Mouse (Mus musculus): Measurements from ENCODE around the gene Adgrl1. TPM values are rescaled to one million over a fixed set of nuclear protein-coding genes. Genes with fewer than 3 reads are reported as not detected.
"Not testable (repeated sequence)": the region's sequence is repeated elsewhere in the genome, so short reads cannot be mapped to it uniquely, and the experiment has no call there.

Adgrl1 gene
- polyA plus RNA-seq, 1 experiment: 95.4 TPM

GRCm38 (mm10) chr8:83980250-83980649 lies 80.3 kb downstream of the Adgrl1 start:
- H3K4me1 ChIP-seq (ENCODE audit: control insufficient read depth, insufficient read depth, low read length): peaks cover 6% of the 10 kb centered on the region
- no peak for TF ChIP-seq CTCF (IDR thresholded peaks at IDR 0.05; ENCODE audit: borderline replicate concordance, insufficient read depth, low read length)
- no peak for TF ChIP-seq POLR2A (IDR thresholded peaks at IDR 0.05; ENCODE audit: low read depth, low read length)
- no peak overlapping the region for H3K4me3 ChIP-seq (ENCODE audit: insufficient read depth, low read length)
- H3K27ac ChIP-seq (ENCODE audit: insufficient read depth, low read length): no peak overlapping the region

- no peak overlapping the region for H3K4me3 ChIP-seq (ENCODE audit: insufficient read depth, low read length)
These were observed 80.9 kb downstream of the Adgrl1 start for GRCm38 (mm10) chr8:83980845-83981244.

GRCm38 (mm10) chr8:83981533-83981932 lies 81.6 kb downstream of the Adgrl1 start:
- H3K27ac ChIP-seq (ENCODE audit: insufficient read depth, low read length): no peak overlapping the region
- H3K4me1 ChIP-seq (ENCODE audit: control insufficient read depth, insufficient read depth, low read length): peaks cover 6% of the 10 kb centered on the region
- no peak overlapping the region for H3K4me3 ChIP-seq (ENCODE audit: insufficient read depth, low read length)
- no peak for TF ChIP-seq CTCF (IDR thresholded peaks at IDR 0.05; ENCODE audit: borderline replicate concordance, insufficient read depth, low read length)
- TF ChIP-seq POLR2A (IDR thresholded peaks at IDR 0.05; ENCODE audit: low read depth, low read length): no peak

More at GRCm38 (mm10) chr8:83980845-83981244, 80.9 kb downstream of the Adgrl1 start:
- TF ChIP-seq CTCF (IDR thresholded peaks at IDR 0.05; ENCODE audit: borderline replicate concordance, insufficient read depth, low read length) (no peak), POLR2A (IDR thresholded peaks at IDR 0.05; ENCODE audit: low read depth, low read length) (no peak)
- H3K4me1 ChIP-seq (ENCODE audit: control insufficient read depth, insufficient read depth, low read length): peaks cover 6% of the 10 kb centered on the region
- no peak overlapping the region for H3K27ac ChIP-seq (ENCODE audit: insufficient read depth, low read length)

GRCm38 (mm10) chr8:83982449-83982848 lies 82.5 kb downstream of the Adgrl1 start:
- no peak for TF ChIP-seq CTCF (IDR thresholded peaks at IDR 0.05; ENCODE audit: borderline replicate concordance, insufficient read depth, low read length)
- no peak for TF ChIP-seq POLR2A (IDR thresholded peaks at IDR 0.05; ENCODE audit: low read depth, low read length)
- Histone ChIP-seq H3K27ac (ENCODE audit: insufficient read depth, low read length) (no peak overlapping the region), H3K4me3 (ENCODE audit: insufficient read depth, low read length) (no peak overlapping the region), H3K4me1 (ENCODE audit: control insufficient read depth, insufficient read depth, low read length) (peaks cover 2% of the 10 kb centered on the region)

GRCm38 (mm10) chr8:83983222-83983621 lies 83.3 kb downstream of the Adgrl1 start:
- H3K4me1 ChIP-seq (ENCODE audit: control insufficient read depth, insufficient read depth, low read length); H3K4me3 ChIP-seq (ENCODE audit: insufficient read depth, low read length); H3K27ac ChIP-seq (ENCODE audit: insufficient read depth, low read length): not testable (repeated sequence)

- no peak overlapping the region for H3K4me3 ChIP-seq (ENCODE audit: insufficient read depth, low read length)
- no peak overlapping the region for H3K27ac ChIP-seq (ENCODE audit: insufficient read depth, low read length)
- H3K4me1 ChIP-seq (ENCODE audit: control insufficient read depth, insufficient read depth, low read length): no peaks in the 10 kb centered on the region
- TF ChIP-seq CTCF (IDR thresholded peaks at IDR 0.05; ENCODE audit: borderline replicate concordance, insufficient read depth, low read length) (no peak), POLR2A (IDR thresholded peaks at IDR 0.05; ENCODE audit: low read depth, low read length) (no peak)
These were observed 89.3 kb downstream of the Adgrl1 start for GRCm38 (mm10) chr8:83989243-83989642.

GRCm38 (mm10) chr8:83990170-83990569 lies 90.3 kb downstream of the Adgrl1 start:
- no peaks in the 10 kb centered on the region for H3K4me1 ChIP-seq (ENCODE audit: control insufficient read depth, insufficient read depth, low read length)
- no peak overlapping the region for H3K27ac ChIP-seq (ENCODE audit: insufficient read depth, low read length)
- TF ChIP-seq POLR2A (IDR thresholded peaks at IDR 0.05; ENCODE audit: low read depth, low read length) (no peak), CTCF (IDR thresholded peaks at IDR 0.05; ENCODE audit: borderline replicate concordance, insufficient read depth, low read length) (no peak)

More at GRCm38 (mm10) chr8:83990170-83990569, 90.3 kb downstream of the Adgrl1 start:
- H3K4me3 ChIP-seq (ENCODE audit: insufficient read depth, low read length): no peak overlapping the region

Other genes with a start within 250 kb of the Adgrl1 start
- gene Gipc1, start 247.4 kb upstream of the Adgrl1 start, polyA plus RNA-seq (2011; ENCODE audit: insufficient read length, low read depth, missing spikeins): 47.4 and 63.3 TPM in 2 replicates
- 2.1 and 2.4 TPM in 2 replicates for gene Ptger1, start 233.4 kb upstream of the Adgrl1 start, polyA plus RNA-seq (2011; ENCODE audit: insufficient read length, low read depth, missing spikeins)
- gene Pkn1, start 200.9 kb upstream of the Adgrl1 start, polyA plus RNA-seq (2011; ENCODE audit: insufficient read length, low read depth, missing spikeins): 40.2 and 41.2 TPM in 2 replicates
- gene Ddx39, start 184.9 kb upstream of the Adgrl1 start, polyA plus RNA-seq (2011; ENCODE audit: insufficient read length, low read depth, missing spikeins): 64.2 and 70.2 TPM in 2 replicates
- gene Adgre5, start 158.8 kb upstream of the Adgrl1 start, polyA plus RNA-seq (2011; ENCODE audit: insufficient read length, low read depth, missing spikeins): 66.4 and 95.6 TPM in 2 replicates
- gene Gm10644, start 55.1 kb downstream of the Adgrl1 start, polyA plus RNA-seq (2011; ENCODE audit: insufficient read length, low read depth, missing spikeins): not detected in 2 replicates
- 16.6 and 17.2 TPM in 2 replicates for gene Asf1b, start 55.4 kb downstream of the Adgrl1 start, polyA plus RNA-seq (2011; ENCODE audit: insufficient read length, low read depth, missing spikeins)
- gene Prkaca, start 72.9 kb downstream of the Adgrl1 start, polyA plus RNA-seq (2011; ENCODE audit: insufficient read length, low read depth, missing spikeins): 104 and 122 TPM in 2 replicates
- gene Samd1, start 97.6 kb downstream of the Adgrl1 start, polyA plus RNA-seq (2011; ENCODE audit: insufficient read length, low read depth, missing spikeins): 38.1 and 47.9 TPM in 2 replicates
- gene 1700067K01Rik, start 101.4 kb downstream of the Adgrl1 start, polyA plus RNA-seq (2011; ENCODE audit: insufficient read length, low read depth, missing spikeins): not detected in 2 replicates
- not detected in 2 replicates for gene 2210011C24Rik, start 112.1 kb downstream of the Adgrl1 start, polyA plus RNA-seq (2011; ENCODE audit: insufficient read length, low read depth, missing spikeins)
- 0.73 and 0.91 TPM in 2 replicates for gene Palm3, start 121.4 kb downstream of the Adgrl1 start, polyA plus RNA-seq (2011; ENCODE audit: insufficient read length, low read depth, missing spikeins)
- 1.1 and 1.5 TPM in 2 replicates for gene Il27ra, start 142.5 kb downstream of the Adgrl1 start, polyA plus RNA-seq (2011; ENCODE audit: insufficient read length, low read depth, missing spikeins)
- not detected in 2 replicates for gene Rln3, start 144.9 kb downstream of the Adgrl1 start, polyA plus RNA-seq (2011; ENCODE audit: insufficient read length, low read depth, missing spikeins)
- gene Gm10643, start 165.0 kb downstream of the Adgrl1 start, polyA plus RNA-seq (2011; ENCODE audit: insufficient read length, low read depth, missing spikeins): 1.7 and 2.0 TPM in 2 replicates
- 11.5 and 12.6 TPM in 2 replicates for gene Rfx1, start 166.7 kb downstream of the Adgrl1 start, polyA plus RNA-seq (2011; ENCODE audit: insufficient read length, low read depth, missing spikeins)
- 19.7 and 20.4 TPM in 2 replicates for gene Dcaf15, start 204.7 kb downstream of the Adgrl1 start, polyA plus RNA-seq (2011; ENCODE audit: insufficient read length, low read depth, missing spikeins)
- 3.2 and 5.8 TPM in 2 replicates for gene Podnl1, start 225.9 kb downstream of the Adgrl1 start, polyA plus RNA-seq (2011; ENCODE audit: insufficient read length, low read depth, missing spikeins)
- 17.7 and 20.0 TPM in 2 replicates for gene Cc2d1a, start 247.8 kb downstream of the Adgrl1 start, polyA plus RNA-seq (2011; ENCODE audit: insufficient read length, low read depth, missing spikeins)
- gene 4930432K21Rik, start 247.9 kb downstream of the Adgrl1 start, polyA plus RNA-seq (2011; ENCODE audit: insufficient read length, low read depth, missing spikeins): 0.48 and 0.95 TPM in 2 replicates